Mouse (Mus musculus): Measurements from ENCODE around the gene Ogfr. TPM values are rescaled to one million over a fixed set of nuclear protein-coding genes. Genes with fewer than 3 reads are reported as not detected.

The Ogfr gene
- total RNA-seq (2023): 55.4 and 59.2 TPM in 2 replicates

GRCm38 (mm10) chr2:180589123-180589831 is at the start of gene Ogfr:
Gene Ogfr, plus strand, starts transcription at chr2:180589245.

GRCm38 (mm10) chr2:180581002-180581401 is 8.0 kb upstream of the Ogfr start, which contains the start of gene Mrgbp:
Gene Mrgbp, plus strand, starts transcription at chr2:180581304.

DNA sequence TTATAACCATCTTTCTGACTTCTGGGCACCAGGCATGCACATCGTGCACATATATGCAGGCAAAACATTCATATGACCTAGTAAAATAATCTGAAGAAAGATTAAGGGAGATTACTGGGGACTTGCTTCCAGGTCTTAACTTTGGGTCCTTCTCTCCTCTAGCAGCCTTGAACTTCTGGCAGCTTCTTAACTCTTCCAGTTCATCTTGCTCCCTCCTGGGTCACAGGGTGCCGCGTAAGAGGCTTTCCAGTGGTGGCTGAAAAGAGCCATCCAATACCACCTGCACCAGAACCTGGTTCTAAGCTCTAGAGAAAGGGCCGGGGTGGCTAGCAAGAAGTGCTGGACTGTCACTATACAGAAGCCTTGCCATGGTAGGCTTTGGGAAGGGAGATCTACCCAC is 8.4 kb downstream of the Ogfr start, which contains the start of gene Col9a3:
Gene Col9a3 (plus strand): TSS at position 301 of the 400 bp plus-strand sequence.

DNA sequence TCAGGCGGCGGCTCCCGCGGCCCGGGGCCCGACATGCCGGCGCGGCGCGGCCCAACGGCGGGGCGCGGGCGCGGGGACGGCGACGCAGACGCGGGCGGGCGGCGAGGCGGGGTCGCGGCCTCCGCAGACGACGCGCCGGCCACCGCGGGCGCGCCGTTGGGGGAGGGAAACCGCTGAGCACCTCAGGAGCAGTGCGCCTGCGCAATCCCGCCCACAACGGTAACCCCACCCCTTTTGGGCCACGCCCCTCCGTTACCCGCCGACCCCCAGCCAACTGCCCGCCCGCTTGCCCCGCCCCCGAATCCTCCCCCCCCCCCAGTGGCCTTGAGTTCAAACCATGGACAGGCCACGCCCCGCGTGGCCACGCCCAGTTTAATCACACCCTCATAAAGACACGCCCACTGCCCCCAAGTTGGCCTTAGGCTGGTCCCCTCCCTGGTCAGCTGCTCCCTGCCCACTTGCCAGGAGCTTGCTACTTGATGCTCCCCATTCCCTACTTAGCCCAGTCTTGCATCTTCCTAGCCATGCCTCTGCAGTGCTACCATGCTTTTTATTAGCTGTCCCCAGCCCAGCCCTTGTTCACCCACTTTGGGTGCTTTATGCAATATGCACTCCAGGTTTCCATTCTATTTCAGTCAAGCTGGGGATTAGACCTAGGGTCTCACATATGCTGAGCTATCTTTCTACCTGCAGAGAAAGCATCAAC is 53.7 kb downstream of the Ogfr start, which contains the start of gene Tcfl5:
Gene Tcfl5 (minus strand): TSS at position 154 of the 706 bp plus-strand sequence.

Other genes starting within 250 kb of the Ogfr start
- 26.8 and 27.8 TPM in 2 replicates for gene Slco4a1, start 133.0 kb upstream of the Ogfr start, total RNA-seq (2023)
- not detected in 2 replicates for gene Ntsr1, start 89.3 kb upstream of the Ogfr start, total RNA-seq (2023)
- gene Mrgbp, start 7.9 kb upstream of the Ogfr start, total RNA-seq (2023): 17.5 and 21.2 TPM in 2 replicates
- gene Col9a3, start 8.5 kb downstream of the Ogfr start, total RNA-seq (2023): 0.54 TPM in 2 replicates
- gene Tcfl5, start 53.5 kb downstream of the Ogfr start, total RNA-seq (2023): not detected in 2 replicates
- 54.6 and 80.6 TPM in 2 replicates for gene Dido1, start 120.8 kb downstream of the Ogfr start, total RNA-seq (2023)
- gene Gid8, start 120.9 kb downstream of the Ogfr start, total RNA-seq (2023): 46.7 and 56.2 TPM in 2 replicates
- gene Slc17a9, start 136.0 kb downstream of the Ogfr start, total RNA-seq (2023): 23.8 and 29.5 TPM in 2 replicates
- gene Bhlhe23, start 187.7 kb downstream of the Ogfr start, total RNA-seq (2023): not detected in 2 replicates